ENCODE assay signal across 11 mouse cellular contexts in genomic region chr5:131177168-131177567, GRCm38 (mm10).
DNase-seq lines count a peak whose midpoint lies in the region; ATAC-seq lines count a peak whose summit lies in the region.
"Had no signal": no experiment of that assay in that cellular context is flagged by ENCODE, and none has a peak within 500 bp of the region (broad histone marks: within the 10 kb centered on the region; RNA-seq: fewer than 3 reads in every experiment).

No protein-coding gene starts in this region.

- peak overlapping the region; percentile 1; the same call in 1 of the 2 replicates for H3K4me2 ChIP-seq in midbrain, embryonic 11.5 days
- H3K4me2 ChIP-seq in midbrain, embryonic 15.5 days: no peak overlapping the region
- no peak overlapping the region for H3K4me2 ChIP-seq in hindbrain, embryonic 13.5 days

- H3K4me3 ChIP-seq in midbrain, embryonic 11.5 days (ENCODE audit: low read depth, low read length): no peak overlapping the region
- H3K4me3 ChIP-seq in midbrain, embryonic 15.5 days: no peak overlapping the region
- H3K4me3 ChIP-seq in hindbrain, embryonic 13.5 days: no peak overlapping the region

- peaks cover 4% of the 10 kb centered on the region; the same call in 1 of the 2 replicates for H3K4me1 ChIP-seq in midbrain, embryonic 11.5 days (ENCODE audit: control insufficient read depth, insufficient read depth, low read length)
- H3K4me1 ChIP-seq in midbrain, embryonic 15.5 days: peaks cover 8% of the 10 kb centered on the region
- H3K4me1 ChIP-seq in hindbrain, embryonic 13.5 days (replicated peaks): peaks cover 16% of the 10 kb centered on the region

- no peaks in the 10 kb centered on the region for H3K27me3 ChIP-seq in midbrain, embryonic 11.5 days (ENCODE audit: control insufficient read depth, insufficient read depth, low read length)
- H3K27me3 ChIP-seq in midbrain, embryonic 15.5 days (replicated peaks): no peaks in the 10 kb centered on the region
- H3K27me3 ChIP-seq in hindbrain, embryonic 13.5 days: no peaks in the 10 kb centered on the region

- no peaks in the 10 kb centered on the region for H3K36me3 ChIP-seq in midbrain, embryonic 11.5 days (ENCODE audit: control insufficient read depth, insufficient read depth, low read length)
- H3K36me3 ChIP-seq in midbrain, embryonic 15.5 days (replicated peaks): no peaks in the 10 kb centered on the region
- no peaks in the 10 kb centered on the region for H3K36me3 ChIP-seq in hindbrain, embryonic 13.5 days

- no peak overlapping the region for H3K9ac ChIP-seq in midbrain, embryonic 11.5 days (ENCODE audit: low read length)
- H3K9ac ChIP-seq in midbrain, embryonic 15.5 days: no peak overlapping the region
- no peak overlapping the region for H3K9ac ChIP-seq in hindbrain, embryonic 13.5 days

- H3K27ac ChIP-seq in midbrain, embryonic 11.5 days (ENCODE audit: low read depth, low read length): no peak overlapping the region; the same call in 1 of the 2 replicates
- no peak overlapping the region for H3K27ac ChIP-seq in midbrain, embryonic 15.5 days
- peak overlapping the region; percentile 13; the same call in 1 of the 2 replicates for H3K27ac ChIP-seq in hindbrain, embryonic 13.5 days

- peak; percentile 84 for DNase-seq in midbrain, embryonic 11.5 days (ENCODE audit: low spot score, missing footprints)
- peak; percentile 22 for DNase-seq in embryo, embryonic 10.5 days (ENCODE audit: low spot score)
- DNase-seq in retina, postnatal 1 day: peak; percentile 65
- no peak for DNase-seq in thymus, adult 18-20 months
- no peak for DNase-seq in urinary bladder, postnatal 10 days (ENCODE audit: low spot score)
- DNase-seq: cerebellum, adult 18-20 months; kidney, adult 18-20 months; lung, postnatal 10 days; spleen, adult 18-20 months had no signal

- H3K9me3 ChIP-seq in midbrain, embryonic 11.5 days (ENCODE audit: control insufficient read depth, low read length): no peaks in the 10 kb centered on the region
- H3K9me3 ChIP-seq in midbrain, embryonic 15.5 days: no peaks in the 10 kb centered on the region
- H3K9me3 ChIP-seq in hindbrain, embryonic 13.5 days: no peaks in the 10 kb centered on the region

- WGBS in midbrain, embryonic 11.5 days: 33% methylated on average over 2 of the region's 2 CpGs
- 9% methylated on average over 2 of the region's 2 CpGs for WGBS in midbrain, embryonic 15.5 days
- 9% methylated on average over 2 of the region's 2 CpGs for WGBS in hindbrain, embryonic 13.5 days

- ATAC-seq in midbrain, embryonic 11.5 days (ENCODE audit: low FRiP score): peak; percentile 67; the same call in 1 of the 2 replicates
- no peak for ATAC-seq in midbrain, embryonic 15.5 days (replicated peaks)
- 0 out of 2 replicates have a peak, but pooled peaks have one; percentile 32 for ATAC-seq in hindbrain, embryonic 13.5 days (ENCODE audit: low FRiP score)

Comparison
In these comparisons a context has a peak if more than half of its experiments do, and no peak if none do; other contexts are left out.
1. DNase-seq: peak in midbrain, embryonic 11.5 days (single experiment), embryo, embryonic 10.5 days (single experiment) and retina, postnatal 1 day (single experiment); none in thymus, adult 18-20 months (0 of 2) and urinary bladder, postnatal 10 days (single experiment).